Mouse (Mus musculus) heart, adult 2 months (tissue): ENCODE measurements around the gene Ccdc40.

Source experiments
- CTCF ChIP-seq: fragments of 200-600 bp; IDR thresholded peaks from 2 replicates; pipeline ENCODE4 v1.8.1; 2022; ENCODE audit warnings: antibody characterized with exemption, mild to moderate bottlenecking, moderate library complexity
- EP300 ChIP-seq: fragments of 200-500 bp; IDR thresholded peaks from 2 replicates; pipeline ENCODE4 v1.6.1; 2011; ENCODE audit warnings: low read depth, low read length, control low read depth; ENCODE audit not compliant: insufficient read depth
- POLR2A ChIP-seq: fragments of 200-500 bp; IDR thresholded peaks from 2 replicates; pipeline ENCODE4 v1.6.1; 2011; ENCODE audit warnings: mild to moderate bottlenecking, low read depth, low read length, control low read depth; ENCODE audit not compliant: insufficient read depth

- TF ChIP-seq CTCF = no peak
- TF ChIP-seq POLR2A = no peak
- no peak for TF ChIP-seq EP300
These were observed 31.6 kb downstream of the Ccdc40 start for GRCm38 (mm10) chr11:119259977-119260376.
